Mouse (Mus musculus) MEL (cell line): ENCODE measurements around the gene Pex14. TPM values are rescaled to one million over a fixed set of nuclear protein-coding genes. Genes with fewer than 3 reads are reported as not detected.

Experiments used
- DNase-seq: peaks from one replicate; pipeline ENCODE4 v3.0.0; 2011; ENCODE audit warnings: low read depth, low spot score
- H3K27ac ChIP-seq: 2 replicates; pipeline ENCODE4 v1.5.1; 2012; ENCODE audit warnings: low read depth, mild to moderate bottlenecking, control low read depth, low read length, moderate library complexity; ENCODE audit not compliant: control insufficient read depth
- H3K27me3 ChIP-seq, 2 experiments: fragments of 150-350 bp in 1 of 2; sonication (generic) in 1 of 2; 2 replicates each; pipeline ENCODE4 v1.6.1; 2012; ENCODE audit warnings: low read length in 2 of 2, mild to moderate bottlenecking in 2 of 2, improper control_type of control experiment in 1 of 2, moderate library complexity in 1 of 2; ENCODE audit not compliant: insufficient read depth in 2 of 2, control insufficient read depth in 1 of 2
- H3K36me3 ChIP-seq, 2 experiments: 2 replicates each; pipeline ENCODE4 v1.6.1; 2012 to 2014; ENCODE audit warnings: low read length in 2 of 2, improper control_type of control experiment in 1 of 2, inconsistent platforms in 1 of 2, mild to moderate bottlenecking in 1 of 2; ENCODE audit not compliant: insufficient read depth in 2 of 2, control insufficient read depth in 1 of 2
- H3K4me1 ChIP-seq, 2 experiments: fragments of 150-350 bp in 1 of 2; sonication (generic) in 1 of 2; 2 replicates each; pipeline ENCODE4 v1.6.1; 2012; ENCODE audit warnings: low read length in 2 of 2, improper control_type of control experiment in 1 of 2, mild to moderate bottlenecking in 1 of 2; ENCODE audit not compliant: insufficient read depth in 2 of 2, control insufficient read depth in 1 of 2
- H3K4me3 ChIP-seq, 2 experiments: fragments of 150-350 bp in 1 of 2; sonication (generic) in 1 of 2; 2 replicates each; pipeline ENCODE4 v1.5.1; 2012; ENCODE audit warnings: low read depth in 2 of 2, low read length in 2 of 2, mild to moderate bottlenecking in 2 of 2, moderate library complexity in 2 of 2, control low read depth in 1 of 2, improper control_type of control experiment in 1 of 2; ENCODE audit not compliant: control insufficient read depth in 1 of 2, insufficient read depth in 1 of 2
- H3K79me2 ChIP-seq: 2 replicates; pipeline ENCODE4 v1.6.1; 2012; ENCODE audit warnings: mild to moderate bottlenecking, low read length, moderate library complexity; ENCODE audit not compliant: control insufficient read depth, poor library complexity, insufficient read depth
- H3K9ac ChIP-seq: 2 replicates; pipeline ENCODE4 v1.6.1; 2012; ENCODE audit warnings: low read depth, mild to moderate bottlenecking, control low read depth, low read length, moderate library complexity; ENCODE audit not compliant: control insufficient read depth, poor library complexity, severe bottlenecking
- H3K9me3 ChIP-seq: fragments of 150-350 bp; sonication (generic); replicated peaks from 2 replicates; pipeline ENCODE4 v1.6.1; 2012; ENCODE audit warnings: mild to moderate bottlenecking, low read length, improper control_type of control experiment, moderate library complexity; ENCODE audit not compliant: insufficient read depth
- BHLHE40 ChIP-seq: IDR thresholded peaks from 2 replicates; pipeline ENCODE4 v1.6.1; 2012; ENCODE audit warnings: low read depth, mild to moderate bottlenecking, inconsistent platforms, low read length, improper control_type of control experiment, borderline replicate concordance
- CHD2 ChIP-seq: IDR thresholded peaks from 2 replicates; pipeline ENCODE4 v1.6.1; 2011; ENCODE audit warnings: low read length, improper control_type of control experiment
- EP300 ChIP-seq, 2 experiments: IDR thresholded peaks; 2 replicates each; pipeline ENCODE4 v1.6.1; 2011; ENCODE audit warnings: improper control_type of control experiment in 2 of 2, low read length in 2 of 2, low read depth in 1 of 2, mild to moderate bottlenecking in 1 of 2
- ETS1 ChIP-seq: IDR thresholded peaks from 2 replicates; pipeline ENCODE4 v1.6.1; 2012; ENCODE audit warnings: low read depth, mild to moderate bottlenecking, inconsistent platforms, low read length, improper control_type of control experiment, moderate library complexity
- GABPA ChIP-seq: IDR thresholded peaks from 2 replicates; pipeline ENCODE4 v1.6.1; 2012; ENCODE audit warnings: low read depth, mild to moderate bottlenecking, inconsistent platforms, low read length, improper control_type of control experiment, moderate library complexity
- GATA1 ChIP-seq: IDR thresholded peaks from 2 replicates; pipeline ENCODE4 v1.6.1; 2011; ENCODE audit warnings: low read depth, low read length, improper control_type of control experiment
- HCFC1 ChIP-seq: IDR thresholded peaks from 2 replicates; pipeline ENCODE4 v1.6.1; 2012; ENCODE audit warnings: low read depth, mild to moderate bottlenecking, inconsistent platforms, low read length, improper control_type of control experiment, moderate library complexity
- MAX ChIP-seq: IDR thresholded peaks from 2 replicates; pipeline ENCODE4 v1.6.1; 2011; ENCODE audit warnings: low read length, improper control_type of control experiment
- MEF2A ChIP-seq: IDR thresholded peaks from 2 replicates; pipeline ENCODE4 v1.6.1; 2014; ENCODE audit warnings: low read depth, mild to moderate bottlenecking, inconsistent platforms, low read length, improper control_type of control experiment; ENCODE audit not compliant: poor library complexity, insufficient replicate concordance, severe bottlenecking; ENCODE audit errors: extremely low read depth
- MXI1 ChIP-seq: IDR thresholded peaks from 2 replicates; pipeline ENCODE4 v1.6.1; 2011; ENCODE audit warnings: mild to moderate bottlenecking, low read depth, low read length, improper control_type of control experiment
- MYB ChIP-seq: IDR thresholded peaks from 2 replicates; pipeline ENCODE4 v1.6.1; 2011; ENCODE audit warnings: mild to moderate bottlenecking, low read depth, low read length, improper control_type of control experiment
- MYC ChIP-seq: IDR thresholded peaks from 2 replicates; pipeline ENCODE4 v1.6.1; 2011; ENCODE audit warnings: low read depth, mild to moderate bottlenecking, low read length, improper control_type of control experiment, moderate library complexity
- NELFE ChIP-seq: IDR thresholded peaks from 2 replicates; pipeline ENCODE4 v1.6.1; 2011; ENCODE audit warnings: low read depth, low read length, improper control_type of control experiment
- NRF1 ChIP-seq: IDR thresholded peaks from 2 replicates; pipeline ENCODE4 v1.6.1; 2014; ENCODE audit warnings: low read depth, mild to moderate bottlenecking, inconsistent platforms, low read length, improper control_type of control experiment, moderate library complexity; ENCODE audit not compliant: poor library complexity, insufficient read depth, severe bottlenecking
- POLR2A ChIP-seq, 2 experiments: IDR thresholded peaks; 2 replicates each; pipeline ENCODE4 v1.6.1; 2011 to 2012; ENCODE audit warnings: low read length in 2 of 2, mild to moderate bottlenecking in 2 of 2, control low read depth in 1 of 2, improper control_type of control experiment in 1 of 2, low read depth in 1 of 2, moderate library complexity in 1 of 2; ENCODE audit not compliant: control insufficient read depth in 1 of 2, insufficient read depth in 1 of 2, poor library complexity in 1 of 2
- RAD21 ChIP-seq: IDR thresholded peaks from 2 replicates; pipeline ENCODE4 v1.6.1; 2011; ENCODE audit warnings: mild to moderate bottlenecking, low read depth, low read length, improper control_type of control experiment
- RCOR1 ChIP-seq: IDR thresholded peaks from 2 replicates; pipeline ENCODE4 v1.6.1; 2012; ENCODE audit warnings: low read depth, mild to moderate bottlenecking, inconsistent platforms, low read length, improper control_type of control experiment
- SMC3 ChIP-seq: IDR thresholded peaks from 2 replicates; pipeline ENCODE4 v1.6.1; 2011; ENCODE audit warnings: low read depth, low read length, improper control_type of control experiment
- TAL1 ChIP-seq: IDR thresholded peaks from 2 replicates; pipeline ENCODE4 v1.6.1; 2012; ENCODE audit warnings: mild to moderate bottlenecking, inconsistent platforms, low read length, moderate library complexity, mixed read lengths
- UBTF ChIP-seq: IDR thresholded peaks from 2 replicates; pipeline ENCODE4 v1.6.1; 2012; ENCODE audit warnings: low read depth, mild to moderate bottlenecking, inconsistent platforms, low read length, improper control_type of control experiment, moderate library complexity, borderline replicate concordance; ENCODE audit not compliant: insufficient read depth
- ZKSCAN1 ChIP-seq: IDR thresholded peaks from 2 replicates; pipeline ENCODE4 v1.6.1; 2012; ENCODE audit warnings: low read depth, mild to moderate bottlenecking, inconsistent platforms, low read length, improper control_type of control experiment, moderate library complexity
- polyA plus RNA-seq, 2 experiments: library from polyadenylated mRNA; stranded (reverse) in 1 of 2; unstranded in 1 of 2; fragments of >175 nt in 1 of 2; fragments of >200 nt in 1 of 2; gene quantifications; 2 replicates each; pipeline versions ENCODE4 v1.2.1 to v1.2.4; 2012; ENCODE audit warnings: low replicate concordance in 2 of 2, low read depth in 1 of 2; ENCODE audit not compliant: insufficient read length in 2 of 2, insufficient read depth in 1 of 2, missing spikeins in 1 of 2
- total RNA-seq: library from RNA; depleted of rRNA; stranded (reverse); fragments of 300-350 nt; gene quantifications from 2 replicates; pipeline ENCODE4 v1.2.3, GENCODE M21; 2012

The Pex14 gene
- total and polyA plus RNA-seq, 3 experiments = 38.3 to 49.2 TPM; not detected in 1

DNA sequence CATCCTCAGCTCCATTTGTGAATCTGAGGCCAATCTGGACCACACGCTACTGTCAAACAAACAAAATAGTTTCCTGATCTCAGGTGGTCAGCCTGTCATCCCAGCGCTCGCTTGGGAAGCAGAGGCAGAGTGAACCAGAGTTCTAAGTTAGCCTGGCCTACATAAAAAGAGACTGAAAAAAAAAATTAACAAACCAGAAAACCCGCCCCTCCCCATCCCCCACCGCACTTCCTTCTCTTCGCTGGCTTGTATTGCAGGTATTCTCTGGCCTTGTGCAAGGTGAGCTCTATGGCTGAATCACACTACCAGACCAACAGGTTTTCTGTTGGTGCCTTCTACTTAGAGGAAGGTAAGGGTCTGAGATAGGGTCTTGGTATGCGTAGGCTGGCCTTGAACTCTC is 47.9 kb upstream of the Pex14 start:
- no peak for DNase-seq
- no peak overlapping the region for H3K4me3 ChIP-seq
- no peak for TF ChIP-seq RAD21
- no peak for TF ChIP-seq MAX
- TF ChIP-seq ZKSCAN1 = no peak
- TF ChIP-seq EP300 (IDR thresholded peaks at IDR 0.05; ENCODE audit: low read depth in 1 of 2, low read length in 2 of 2) = no peak
- no peak for TF ChIP-seq SMC3
- no peak for TF ChIP-seq MYC
- no peak overlapping the region for H3K27ac ChIP-seq
- no peaks in the 10 kb centered on the region for H3K9me3 ChIP-seq
- H3K9ac ChIP-seq = no peak overlapping the region
- no peaks in the 10 kb centered on the region for H3K27me3 ChIP-seq
- no peaks in the 10 kb centered on the region; a peak in 2 of 4 replicates for H3K36me3 ChIP-seq
- H3K4me1 ChIP-seq = no peaks in the 10 kb centered on the region; a peak in 1 of 4 replicates
- no peaks in the 10 kb centered on the region for H3K79me2 ChIP-seq

DNA sequence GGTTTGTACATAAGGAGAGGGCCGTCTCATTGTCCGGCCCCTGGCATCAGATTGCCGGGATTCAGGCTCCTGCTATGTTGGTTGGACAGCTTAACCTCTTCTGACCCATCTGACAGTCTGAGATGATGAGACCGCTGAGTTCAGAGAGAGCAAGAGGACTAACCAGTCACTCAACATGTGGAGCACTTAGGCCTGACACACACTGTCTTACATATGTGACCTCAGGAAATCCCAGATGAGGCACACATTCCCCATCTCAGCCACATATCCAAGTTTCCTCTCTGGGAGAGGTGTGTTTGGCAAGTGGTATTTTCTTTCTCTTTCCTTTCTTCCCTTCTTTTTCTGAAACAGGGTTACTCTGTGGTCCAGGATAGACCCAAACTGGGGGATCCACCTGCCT is 45.5 kb upstream of the Pex14 start:
- no peaks in the 10 kb centered on the region for H3K79me2 ChIP-seq
- TF ChIP-seq RAD21 = no peak
- TF ChIP-seq HCFC1 = no peak
- TF ChIP-seq UBTF = no peak
- TF ChIP-seq GATA1 = no peak
- TF ChIP-seq MXI1 = no peak
- no peak for TF ChIP-seq CHD2
- no peak for TF ChIP-seq ETS1
- TF ChIP-seq MEF2A = no peak
- TF ChIP-seq POLR2A (IDR thresholded peaks at IDR 0.05; ENCODE audit: control insufficient read depth in 1 of 2, insufficient read depth in 1 of 2, low read depth in 1 of 2, low read length in 2 of 2, poor library complexity in 1 of 2) = no peak
- TF ChIP-seq NELFE = no peak
- TF ChIP-seq RCOR1 = no peak
- no peak for TF ChIP-seq BHLHE40
- TF ChIP-seq MYB = no peak
- TF ChIP-seq NRF1 = no peak
- TF ChIP-seq ZKSCAN1 = no peak
- no peak for TF ChIP-seq GABPA
- TF ChIP-seq TAL1 = no peak
- TF ChIP-seq, all 39 proteins: peak for 0
- DNase-seq = no peak
- Histone ChIP-seq H3K4me1 (no peaks in the 10 kb centered on the region; a peak in 1 of 4 replicates), H3K4me3 (no peak overlapping the region), H3K9me3 (no peaks in the 10 kb centered on the region), H3K27ac (no peak overlapping the region), H3K9ac (no peak overlapping the region), H3K36me3 (no peaks in the 10 kb centered on the region; a peak in 1 of 4 replicates), H3K27me3 (no peaks in the 10 kb centered on the region)
